Mouse (Mus musculus) thymus, adult 2 months (tissue): Measurements from ENCODE around the gene Jarid2.

Source experiments
- CTCF ChIP-seq: fragments of 200-500 bp; IDR thresholded peaks from 2 replicates; pipeline ENCODE4 v1.5.1; 2012; ENCODE audit warnings: mild to moderate bottlenecking, control low read depth, low read length, moderate library complexity, borderline replicate concordance; ENCODE audit not compliant: control insufficient read depth, poor library complexity, insufficient read depth; ENCODE audit errors: extremely low read depth
- POLR2A ChIP-seq: fragments of 200-500 bp; IDR thresholded peaks from 2 replicates; pipeline ENCODE4 v1.6.1; 2012; ENCODE audit warnings: mild to moderate bottlenecking, low read length, control low read depth, moderate library complexity; ENCODE audit not compliant: control insufficient read depth, poor library complexity, insufficient read depth; ENCODE audit errors: extremely low read depth

GRCm38 (mm10) chr13:44798280-44798679, 69.0 kb downstream of the Jarid2 start:
- no peak for TF ChIP-seq POLR2A
- no peak for TF ChIP-seq CTCF
